Mouse (Mus musculus): Measurements from ENCODE around the gene Olfr547.
"Not testable (repeated sequence)": the region's sequence is repeated elsewhere in the genome, so short reads cannot be mapped to it uniquely, and the experiment has no call there.

DNA sequence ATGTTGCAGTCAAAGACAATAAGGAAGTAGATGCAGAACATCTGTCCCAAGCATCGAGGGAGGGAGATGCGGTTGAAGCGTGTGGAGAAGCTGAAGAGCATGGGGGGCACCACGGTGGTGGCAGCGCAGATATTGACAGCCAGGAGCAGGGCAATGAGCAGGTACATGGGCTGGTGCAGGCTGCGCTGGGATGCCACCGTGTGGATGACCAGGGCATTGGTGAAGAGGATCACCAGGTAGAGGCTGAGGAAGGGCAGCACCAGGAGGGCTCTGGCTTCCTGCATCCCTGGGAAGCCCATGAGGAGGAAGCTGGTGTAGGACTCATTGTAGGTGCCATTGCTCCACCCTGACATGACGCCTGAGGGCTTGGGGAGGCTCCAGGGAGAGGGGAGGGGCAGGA, 49.8 kb upstream of the Olfr547 start:
- TF ChIP-seq CTCF (IDR thresholded peaks at IDR 0.05; ENCODE audit: low read depth); EP300 (optimal IDR thresholded peaks at IDR 0.05): not testable (repeated sequence)
